Mouse (Mus musculus) embryonic facial prominence, embryonic 13.5 days (tissue): ENCODE data around the gene Kcnk12. TPM values are rescaled to one million over a fixed set of nuclear protein-coding genes. Genes with fewer than 3 reads are reported as not detected.

Experiments used
- ATAC-seq: fragments of 200-750 bp; cut with Nextera tagmentation; 2 replicates; pipeline ENCODE4 v1.8.0; 2017; ENCODE audit warnings: low read depth; ENCODE audit not compliant: insufficient number of reproducible peaks, insufficient read depth, low FRiP score, low TSS enrichment
- H3K27ac ChIP-seq: fragments of 300-500 bp; sonication (generic); 2 replicates; pipeline ENCODE4 v1.5.1; 2015; ENCODE audit warnings: moderate library complexity, mild to moderate bottlenecking, inconsistent platforms
- H3K27me3 ChIP-seq: fragments of 300-500 bp; sonication (generic); 2 replicates; pipeline ENCODE4 v1.6.1; 2015; ENCODE audit warnings: mild to moderate bottlenecking, inconsistent platforms
- H3K36me3 ChIP-seq: fragments of 300-500 bp; sonication (generic); 2 replicates; pipeline ENCODE4 v1.6.1; 2015; ENCODE audit warnings: mild to moderate bottlenecking, inconsistent platforms
- H3K4me1 ChIP-seq: fragments of 300-500 bp; sonication (generic); 2 replicates; pipeline ENCODE4 v1.6.1; 2015; ENCODE audit warnings: inconsistent platforms
- H3K4me2 ChIP-seq: fragments of 300-500 bp; sonication (generic); 2 replicates; pipeline ENCODE4 v1.6.1; 2015; ENCODE audit warnings: moderate library complexity, mild to moderate bottlenecking, inconsistent platforms
- H3K4me3 ChIP-seq: fragments of 300-500 bp; sonication (generic); 2 replicates; pipeline ENCODE4 v1.5.1; 2015; ENCODE audit warnings: mild to moderate bottlenecking, inconsistent platforms
- H3K9ac ChIP-seq: fragments of 300-500 bp; sonication (generic); 2 replicates; pipeline ENCODE4 v1.6.1; 2015; ENCODE audit warnings: mild to moderate bottlenecking, inconsistent platforms
- H3K9me3 ChIP-seq: fragments of 300-500 bp; sonication (generic); 2 replicates; pipeline ENCODE4 v1.6.1; 2016; ENCODE audit warnings: inconsistent platforms
- whole genome bisulfite sequencing: fragments of 180-500 bp; shearing (Covaris S2); methylation state at CpG from one replicate; pipeline ENCODE4 v1.1.7; 2015; ENCODE audit warnings: mixed read lengths; 5-methylcytosine and 5-hydroxymethylcytosine counted together
- polyA plus RNA-seq: library from polyadenylated mRNA; unstranded; fragments of >200 nt; fragmentation: Nextera tagmentation; extraction: Ambion mirVana; gene quantifications from 2 replicates; pipeline ENCODE4 v1.2.1, GENCODE M21; 2015

The Kcnk12 gene
- polyA plus RNA-seq: not detected in 2 replicates

GRCm38 (mm10) chr17:87797688-87798291 is at the start of gene Kcnk12:
Gene Kcnk12 (minus strand): TSS chr17:87797994.
- Histone ChIP-seq H3K4me1 (peaks cover 25% of the 10 kb centered on the region), H3K36me3 (no peaks in the 10 kb centered on the region), H3K9me3 (no peaks in the 10 kb centered on the region), H3K4me2 (peak within 1 kb of the TSS; percentile 90), H3K4me3 (peak within 1 kb of the TSS; percentile 47), H3K27me3 (peaks cover 86% of the 10 kb centered on the region), H3K27ac (no peak within 1 kb of the TSS), H3K9ac (no peak within 1 kb of the TSS)
- 0 out of 2 replicates have a peak, but pooled peaks have one; percentile 39 for ATAC-seq
- WGBS: under 1% methylated on average over 46 of the region's 46 CpGs

- no peak for ATAC-seq
- 79% methylated on average over 5 of the region's 5 CpGs for WGBS
- no peaks in the 10 kb centered on the region for H3K9me3 ChIP-seq
- H3K27me3 ChIP-seq: no peaks in the 10 kb centered on the region
- no peaks in the 10 kb centered on the region for H3K36me3 ChIP-seq
- H3K4me3 ChIP-seq: no peak overlapping the region
- no peak overlapping the region for H3K27ac ChIP-seq
- H3K4me2 ChIP-seq: no peak overlapping the region
- no peaks in the 10 kb centered on the region for H3K4me1 ChIP-seq
- H3K9ac ChIP-seq: no peak overlapping the region
Observed at GRCm38 (mm10) chr17:87842156-87842555, 44.4 kb upstream of the Kcnk12 start.

GRCm38 (mm10) chr17:87840079-87840478 is 42.3 kb upstream of the Kcnk12 start:
- WGBS: 58% methylated on average over 7 of the region's 7 CpGs
- no peak for ATAC-seq
- Histone ChIP-seq H3K9me3 (no peaks in the 10 kb centered on the region), H3K4me3 (no peak overlapping the region), H3K27me3 (no peaks in the 10 kb centered on the region), H3K4me1 (0 out of 2 replicates have a peak, but pooled peaks cover under 1% of the 10 kb centered on the region), H3K9ac (no peak overlapping the region), H3K4me2 (no peak overlapping the region), H3K27ac (no peak overlapping the region), H3K36me3 (no peaks in the 10 kb centered on the region)

- 30% methylated on average over 8 of the region's 8 CpGs for WGBS
- Histone ChIP-seq H3K4me1 (0 out of 2 replicates have a peak, but pooled peaks cover 4% of the 10 kb centered on the region), H3K27me3 (no peaks in the 10 kb centered on the region), H3K4me2 (no peak overlapping the region), H3K4me3 (no peak overlapping the region), H3K9ac (no peak overlapping the region), H3K27ac (no peak overlapping the region), H3K36me3 (no peaks in the 10 kb centered on the region), H3K9me3 (no peaks in the 10 kb centered on the region)
- no peak for ATAC-seq
Observed at GRCm38 (mm10) chr17:87834850-87835249, 37.1 kb upstream of the Kcnk12 start.

GRCm38 (mm10) chr17:87826909-87827308 is 29.1 kb upstream of the Kcnk12 start:
- no peak overlapping the region for H3K4me2 ChIP-seq
- WGBS: 25% methylated on average over 12 of the region's 12 CpGs

GRCm38 (mm10) chr17:87826036-87826560 is 28.3 kb upstream of the Kcnk12 start:
- H3K9ac ChIP-seq: no peak overlapping the region
- peak overlapping the region; percentile 22; the same call in 1 of the 2 replicates for H3K4me2 ChIP-seq
- 21% methylated on average over 23 of the region's 23 CpGs for WGBS
- ATAC-seq: no peak
- no peaks in the 10 kb centered on the region for H3K36me3 ChIP-seq
- no peak overlapping the region for H3K4me3 ChIP-seq
- H3K9me3 ChIP-seq: no peaks in the 10 kb centered on the region
- no peak overlapping the region for H3K27ac ChIP-seq
- peaks cover 9% of the 10 kb centered on the region; the same call in 1 of the 2 replicates for H3K4me1 ChIP-seq
- peaks cover 28% of the 10 kb centered on the region for H3K27me3 ChIP-seq

More at GRCm38 (mm10) chr17:87826909-87827308, 29.1 kb upstream of the Kcnk12 start:
- Histone ChIP-seq H3K27me3 (peaks cover 28% of the 10 kb centered on the region), H3K4me1 (peaks cover 9% of the 10 kb centered on the region; the same call in 1 of the 2 replicates), H3K27ac (no peak overlapping the region), H3K36me3 (no peaks in the 10 kb centered on the region), H3K4me3 (no peak overlapping the region), H3K9me3 (no peaks in the 10 kb centered on the region), H3K9ac (no peak overlapping the region)
- 0 out of 2 replicates have a peak, but pooled peaks have one; percentile 52 for ATAC-seq

- 31% methylated on average over 5 of the region's 5 CpGs for WGBS
- Histone ChIP-seq H3K27me3 (peaks cover 28% of the 10 kb centered on the region), H3K4me2 (no peak overlapping the region), H3K9ac (no peak overlapping the region), H3K36me3 (no peaks in the 10 kb centered on the region), H3K27ac (no peak overlapping the region), H3K9me3 (no peaks in the 10 kb centered on the region), H3K4me3 (no peak overlapping the region), H3K4me1 (peaks cover 9% of the 10 kb centered on the region; the same call in 1 of the 2 replicates)
- no peak for ATAC-seq
Observed at GRCm38 (mm10) chr17:87825454-87826008, 27.7 kb upstream of the Kcnk12 start.

GRCm38 (mm10) chr17:87823031-87823430 is 25.2 kb upstream of the Kcnk12 start:
- no peak for ATAC-seq
- H3K4me2 ChIP-seq: no peak overlapping the region
- H3K27me3 ChIP-seq: peaks cover 26% of the 10 kb centered on the region
- no peak overlapping the region for H3K27ac ChIP-seq
- H3K36me3 ChIP-seq: no peaks in the 10 kb centered on the region
- no peak overlapping the region for H3K4me3 ChIP-seq
- 80% methylated on average over 3 of the region's 3 CpGs for WGBS
- no peak overlapping the region for H3K9ac ChIP-seq
- peaks cover 6% of the 10 kb centered on the region for H3K9me3 ChIP-seq
- peaks cover 9% of the 10 kb centered on the region; the same call in 1 of the 2 replicates for H3K4me1 ChIP-seq

GRCm38 (mm10) chr17:87809556-87809955 is 11.8 kb upstream of the Kcnk12 start:
- Histone ChIP-seq H3K36me3 (no peaks in the 10 kb centered on the region), H3K27ac (no peak overlapping the region), H3K27me3 (peaks cover 4% of the 10 kb centered on the region; the same call in 1 of the 2 replicates), H3K9ac (no peak overlapping the region), H3K4me1 (no peaks in the 10 kb centered on the region), H3K9me3 (no peaks in the 10 kb centered on the region), H3K4me2 (no peak overlapping the region), H3K4me3 (no peak overlapping the region)
- no peak for ATAC-seq
- WGBS: 68% methylated on average over 2 of the region's 2 CpGs

- 80% methylated on average over 3 of the region's 3 CpGs for WGBS
- Histone ChIP-seq H3K36me3 (no peaks in the 10 kb centered on the region), H3K27me3 (peaks cover 67% of the 10 kb centered on the region), H3K4me1 (peaks cover 25% of the 10 kb centered on the region), H3K4me3 (no peak overlapping the region), H3K9me3 (no peaks in the 10 kb centered on the region), H3K9ac (no peak overlapping the region), H3K27ac (no peak overlapping the region), H3K4me2 (no peak overlapping the region)
- ATAC-seq: no peak
Observed at GRCm38 (mm10) chr17:87799948-87800340, 2.1 kb upstream of the Kcnk12 start.

GRCm38 (mm10) chr17:87799212-87799947 is 1.6 kb upstream of the Kcnk12 start:
- ATAC-seq: no peak

More at GRCm38 (mm10) chr17:87799212-87799947, 1.6 kb upstream of the Kcnk12 start:
- 67% methylated on average over 13 of the region's 13 CpGs for WGBS
- Histone ChIP-seq H3K9ac (no peak overlapping the region), H3K4me2 (no peak overlapping the region), H3K9me3 (no peaks in the 10 kb centered on the region), H3K27me3 (peaks cover 73% of the 10 kb centered on the region), H3K4me3 (no peak overlapping the region), H3K36me3 (no peaks in the 10 kb centered on the region), H3K4me1 (peaks cover 25% of the 10 kb centered on the region), H3K27ac (no peak overlapping the region)
